Mouse (Mus musculus) liver, embryonic 11.5 days (tissue): Measurements from ENCODE around the gene N4bp1. TPM values are rescaled to one million over a fixed set of nuclear protein-coding genes. Genes with fewer than 3 reads are reported as not detected.

Experiments
- ATAC-seq: fragments of 200-750 bp; cut with Nextera tagmentation; replicated peaks from 2 replicates; pipeline ENCODE4 v1.8.0; 2017; ENCODE audit warnings: moderate number of reproducible peaks, mild to moderate bottlenecking, moderate TSS enrichment, moderate library complexity; ENCODE audit not compliant: low FRiP score
- DNase-seq: peaks from one replicate; pipeline ENCODE4 v3.0.0-alpha.2; 2017; ENCODE audit warnings: low spot score
- H3K27ac ChIP-seq: fragments of 300-500 bp; sonication (generic); 2 replicates; pipeline ENCODE4 v1.5.1; 2014; ENCODE audit warnings: mild to moderate bottlenecking, low read depth, low read length, control low read depth
- H3K27me3 ChIP-seq: fragments of 300-500 bp; sonication (generic); replicated peaks from 2 replicates; pipeline ENCODE4 v1.6.1; 2014; ENCODE audit warnings: low read length, mixed read lengths; ENCODE audit not compliant: control insufficient read depth, insufficient read depth
- H3K36me3 ChIP-seq: fragments of 300-500 bp; sonication (generic); 2 replicates; pipeline ENCODE4 v1.6.1; 2014; ENCODE audit warnings: mild to moderate bottlenecking, low read length, moderate library complexity, mixed read lengths; ENCODE audit not compliant: control insufficient read depth, insufficient read depth
- H3K4me1 ChIP-seq: fragments of 300-500 bp; sonication (generic); replicated peaks from 2 replicates; pipeline ENCODE4 v1.6.1; 2014; ENCODE audit warnings: low read length, mixed read lengths; ENCODE audit not compliant: control insufficient read depth, insufficient read depth
- H3K4me2 ChIP-seq: fragments of 300-500 bp; sonication (generic); 2 replicates; pipeline ENCODE4 v1.6.1; 2014; ENCODE audit warnings: mild to moderate bottlenecking, control low read depth, moderate library complexity
- H3K4me3 ChIP-seq: fragments of 300-500 bp; sonication (generic); 2 replicates; pipeline ENCODE4 v1.5.1; 2014; ENCODE audit warnings: low read depth, low read length, control low read depth
- H3K9ac ChIP-seq: fragments of 300-500 bp; sonication (generic); 2 replicates; pipeline ENCODE4 v1.6.1; 2014; ENCODE audit warnings: low read depth, low read length, control low read depth
- H3K9me3 ChIP-seq: fragments of 300-500 bp; sonication (generic); 2 replicates; pipeline ENCODE4 v1.6.1; 2016; ENCODE audit warnings: low read length, inconsistent platforms, mixed read lengths; ENCODE audit not compliant: control insufficient read depth
- WGBS: fragments of 180-500 bp; shearing (Covaris S2); extraction: QIAGEN DNeasy Blood & Tissue Kit; methylation state at CpG from one replicate; pipeline ENCODE4 v1.1.7; 2014; 5-methylcytosine and 5-hydroxymethylcytosine counted together
- polyA plus RNA-seq: library from polyadenylated mRNA; unstranded; fragments of >200 nt; fragmentation: Nextera tagmentation; extraction: Ambion mirVana; gene quantifications from 2 replicates; pipeline ENCODE4 v1.2.1, GENCODE M21; 2014

The N4bp1 gene
- polyA plus RNA-seq, 1 experiment from 2014 or later: 7.8 TPM

DNA sequence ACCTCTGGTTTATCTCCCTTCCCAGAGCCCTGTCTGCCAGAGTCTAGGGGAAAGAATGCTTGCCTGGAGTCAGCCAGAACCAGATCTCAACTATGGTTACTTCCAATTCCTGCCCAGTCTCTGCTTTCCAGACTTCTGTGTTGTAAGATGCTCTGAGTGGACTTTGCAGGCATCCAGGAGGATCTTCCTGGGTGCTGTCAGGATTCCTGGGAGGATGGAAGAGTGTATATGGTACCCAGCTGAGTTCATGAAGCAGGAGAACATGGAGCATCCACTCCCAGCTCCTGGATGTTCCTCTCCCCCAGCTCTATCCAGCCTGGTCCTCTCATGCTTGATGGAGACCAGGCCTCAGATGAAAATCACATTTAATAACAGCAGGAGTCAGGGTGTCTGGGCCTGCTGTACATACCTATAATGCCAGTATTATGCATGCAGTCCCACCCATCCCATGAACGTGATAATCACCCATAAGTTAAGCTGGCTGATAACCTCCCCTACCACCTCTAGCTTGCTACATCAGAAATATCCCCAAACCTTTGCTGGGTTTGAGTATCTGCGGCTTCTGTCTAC, 64.8 kb downstream of the N4bp1 start:
- H3K4me3 ChIP-seq: no peak overlapping the region
- no peaks in the 10 kb centered on the region for H3K27me3 ChIP-seq
- H3K4me2 ChIP-seq: no peak overlapping the region
- no peaks in the 10 kb centered on the region for H3K36me3 ChIP-seq
- no peak overlapping the region for H3K27ac ChIP-seq
- DNase-seq: no peak
- no peaks in the 10 kb centered on the region for H3K9me3 ChIP-seq
- no peak overlapping the region for H3K9ac ChIP-seq
- no peak for ATAC-seq
- 54% methylated on average over 2 of the region's 2 CpGs for WGBS
- peaks cover 7% of the 10 kb centered on the region; the same call in 1 of the 2 replicates for H3K4me1 ChIP-seq

DNA sequence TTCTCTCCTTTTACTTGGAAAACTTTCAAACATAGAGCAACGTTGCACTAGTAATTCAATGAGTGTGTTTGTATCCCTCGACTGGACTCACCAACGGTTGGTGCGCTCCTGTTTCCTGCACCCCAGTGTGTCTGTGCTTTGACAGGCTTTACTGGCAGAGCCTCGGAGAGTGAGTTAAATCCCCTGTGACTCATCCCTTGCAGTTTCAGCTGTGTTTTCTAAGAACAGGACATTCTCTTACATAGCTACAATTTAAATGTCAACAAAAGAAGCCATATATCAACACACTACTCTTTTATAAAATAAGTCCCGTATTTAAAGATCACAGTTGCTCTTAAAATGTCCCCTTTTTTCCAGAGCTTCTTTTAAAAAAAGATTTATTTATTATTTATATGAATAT, 65.6 kb downstream of the N4bp1 start:
- WGBS: 60% methylated on average over 6 of the region's 6 CpGs
- no peak overlapping the region for H3K9ac ChIP-seq
- H3K36me3 ChIP-seq: no peaks in the 10 kb centered on the region
- H3K27ac ChIP-seq: no peak overlapping the region
- no peak overlapping the region for H3K4me3 ChIP-seq
- ATAC-seq (no peak), DNase-seq (no peak)
- no peaks in the 10 kb centered on the region for H3K9me3 ChIP-seq
- H3K27me3 ChIP-seq: no peaks in the 10 kb centered on the region
- H3K4me2 ChIP-seq: no peak overlapping the region
- peaks cover 7% of the 10 kb centered on the region; the same call in 1 of the 2 replicates for H3K4me1 ChIP-seq

DNA sequence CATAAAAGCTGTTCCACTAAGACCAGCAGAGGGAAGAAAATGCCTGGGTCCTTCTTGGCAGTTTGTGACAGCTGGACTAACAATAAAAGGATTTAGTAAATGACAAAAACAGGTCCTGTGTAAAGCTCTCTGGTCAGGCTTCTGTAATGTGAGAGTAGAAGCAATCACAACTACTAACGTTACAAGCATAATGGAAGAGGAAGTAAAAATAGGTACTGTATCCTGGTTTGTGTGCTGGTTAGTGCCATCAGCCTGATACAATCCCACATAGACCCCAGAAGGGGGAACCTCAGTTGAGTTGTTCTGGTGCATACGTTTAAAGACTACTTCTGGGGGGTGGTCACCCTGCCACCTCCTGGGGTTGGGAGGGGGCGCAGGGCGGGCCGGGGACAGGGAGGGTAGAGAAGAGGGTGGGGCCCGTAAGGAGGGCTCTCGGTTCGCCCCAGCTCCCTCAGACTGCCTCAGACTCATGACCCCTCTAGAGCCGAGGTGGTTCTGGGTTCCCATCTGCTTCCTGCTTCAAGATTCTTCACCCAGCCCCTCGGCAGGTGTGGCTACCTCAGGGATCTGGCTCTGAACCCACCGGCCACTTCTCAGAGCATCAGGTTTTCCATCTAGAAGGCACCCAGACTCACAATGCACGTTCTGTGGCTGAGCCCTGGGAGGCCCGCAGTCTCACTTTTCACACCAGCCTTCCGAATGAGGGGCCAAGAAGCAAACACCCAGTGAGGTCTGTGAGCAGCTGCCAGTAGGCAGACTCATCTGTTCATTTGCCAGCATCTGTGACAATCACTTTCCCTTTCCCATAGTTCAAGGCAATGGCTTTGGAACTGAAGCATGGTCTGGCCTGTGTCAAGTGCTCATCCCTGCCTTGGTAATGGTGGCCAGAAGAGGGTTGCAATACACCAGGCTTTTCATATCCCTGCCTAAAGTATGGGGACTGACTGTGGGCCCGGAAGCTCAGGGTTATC, 75.8 kb downstream of the N4bp1 start:
- 73% methylated on average over 15 of the region's 15 CpGs for WGBS
- no peak for ATAC-seq
- H3K9me3 ChIP-seq: no peaks in the 10 kb centered on the region
- H3K9ac ChIP-seq: no peak overlapping the region
- no peak for DNase-seq
- no peak overlapping the region for H3K27ac ChIP-seq
- no peaks in the 10 kb centered on the region for H3K27me3 ChIP-seq
- H3K4me3 ChIP-seq: no peak overlapping the region
- no peaks in the 10 kb centered on the region for H3K4me1 ChIP-seq
- no peak overlapping the region for H3K4me2 ChIP-seq
- H3K36me3 ChIP-seq: no peaks in the 10 kb centered on the region

DNA sequence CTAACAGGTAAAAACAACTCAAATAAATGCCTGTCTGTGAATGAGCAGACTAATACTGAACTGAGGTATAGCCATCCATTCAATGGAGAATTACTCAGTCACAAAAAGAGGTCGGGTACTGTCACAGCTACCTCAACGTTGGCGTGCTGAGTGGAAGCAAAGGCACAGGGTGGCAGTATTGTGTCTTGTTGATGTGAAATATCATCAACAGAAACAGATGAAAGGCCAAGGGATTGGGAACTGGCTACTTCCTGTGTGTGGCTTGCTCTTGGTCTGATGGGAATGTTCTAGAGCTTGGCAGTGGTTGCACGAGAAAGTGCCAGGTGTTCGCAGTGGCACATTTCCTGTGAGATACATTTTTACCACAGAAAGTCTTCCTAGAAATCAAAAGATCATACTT, 76.8 kb downstream of the N4bp1 start:
- H3K27me3 ChIP-seq: no peaks in the 10 kb centered on the region
- H3K9ac ChIP-seq: no peak overlapping the region
- ATAC-seq (no peak), DNase-seq (no peak)
- 68% methylated on average over 5 of the region's 5 CpGs for WGBS
- no peaks in the 10 kb centered on the region for H3K36me3 ChIP-seq
- no peak overlapping the region for H3K4me2 ChIP-seq
- H3K27ac ChIP-seq: no peak overlapping the region
- H3K4me3 ChIP-seq: no peak overlapping the region
- no peaks in the 10 kb centered on the region for H3K4me1 ChIP-seq
- no peaks in the 10 kb centered on the region for H3K9me3 ChIP-seq

DNA sequence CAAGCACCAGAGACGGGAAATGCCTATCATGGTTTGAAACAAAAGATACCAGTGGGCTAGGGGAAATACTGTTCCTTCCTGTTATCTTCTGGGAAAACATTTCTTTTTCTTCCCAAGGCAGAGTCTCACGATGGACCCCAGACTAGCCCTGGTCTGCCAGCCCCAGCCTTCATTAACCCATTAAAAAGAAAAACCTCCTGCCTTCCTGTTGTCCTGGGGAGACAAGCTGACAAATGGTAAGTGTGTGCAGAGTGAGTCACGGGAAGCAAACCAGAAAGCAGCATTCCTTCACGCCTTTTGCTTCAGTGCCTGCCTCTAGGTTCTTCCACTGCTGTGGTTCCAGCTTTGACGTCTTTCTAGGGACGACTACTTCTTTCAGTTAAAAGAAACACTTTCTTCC, 83.1 kb downstream of the N4bp1 start:
- H3K9me3 ChIP-seq: no peaks in the 10 kb centered on the region
- H3K4me1 ChIP-seq: no peaks in the 10 kb centered on the region
- no peak overlapping the region for H3K4me2 ChIP-seq
- no peaks in the 10 kb centered on the region for H3K36me3 ChIP-seq
- H3K27ac ChIP-seq: no peak overlapping the region
- no peaks in the 10 kb centered on the region for H3K27me3 ChIP-seq
- H3K4me3 ChIP-seq: no peak overlapping the region
- H3K9ac ChIP-seq: no peak overlapping the region
- 23% methylated on average over 6 of the region's 6 CpGs for WGBS
- ATAC-seq (no peak), DNase-seq (no peak)

DNA sequence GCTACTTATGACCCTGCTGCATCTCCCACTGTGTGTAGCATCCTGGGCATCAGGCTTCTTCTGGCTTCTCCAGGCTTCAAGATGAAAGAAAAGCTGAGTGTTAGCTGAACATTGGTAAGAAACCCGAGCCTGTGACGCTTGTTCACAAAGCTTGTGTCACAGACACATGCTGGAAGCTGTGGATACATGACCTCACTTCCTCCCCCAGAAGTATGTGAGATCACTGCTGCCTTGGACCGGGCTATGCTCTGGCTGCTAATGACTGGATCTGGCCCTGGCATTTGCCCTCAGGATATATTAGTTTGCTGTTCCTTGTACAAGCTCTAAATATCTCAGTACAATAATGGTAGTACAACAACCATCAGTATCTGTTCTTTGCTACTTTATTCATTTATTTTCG, 84.1 kb downstream of the N4bp1 start:
- Histone ChIP-seq H3K4me1 (no peaks in the 10 kb centered on the region), H3K4me3 (no peak overlapping the region), H3K9ac (no peak overlapping the region), H3K36me3 (no peaks in the 10 kb centered on the region), H3K4me2 (no peak overlapping the region), H3K27ac (no peak overlapping the region), H3K27me3 (no peaks in the 10 kb centered on the region), H3K9me3 (no peaks in the 10 kb centered on the region)
- DNase-seq: no peak
- WGBS: 49% methylated on average over 4 of the region's 4 CpGs
- ATAC-seq: no peak

DNA sequence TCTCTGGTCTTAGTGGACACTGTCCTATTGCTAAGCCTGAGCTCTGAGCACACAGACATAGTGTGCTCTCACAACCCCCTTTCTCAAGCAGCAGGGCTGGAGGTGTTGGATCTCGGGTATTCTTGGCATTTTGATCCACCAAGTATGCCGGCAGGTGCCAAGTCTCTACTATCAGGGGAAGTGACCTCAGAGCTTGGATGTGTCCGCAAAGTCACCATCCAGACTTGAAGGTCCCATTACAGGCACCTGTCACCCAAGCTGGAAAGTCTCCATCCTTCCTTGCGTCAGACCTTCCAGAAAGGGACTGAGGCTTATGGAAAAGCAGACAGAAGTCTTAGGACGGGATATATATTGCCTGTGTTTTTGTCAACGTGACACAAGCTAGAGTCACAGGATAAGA, 86.9 kb downstream of the N4bp1 start:
- no peaks in the 10 kb centered on the region for H3K36me3 ChIP-seq
- DNase-seq (no peak), ATAC-seq (no peak)
- H3K4me1 ChIP-seq: no peaks in the 10 kb centered on the region
- no peaks in the 10 kb centered on the region for H3K9me3 ChIP-seq
- H3K4me2 ChIP-seq: no peak overlapping the region
- no peaks in the 10 kb centered on the region for H3K27me3 ChIP-seq
- no peak overlapping the region for H3K27ac ChIP-seq
- no peak overlapping the region for H3K4me3 ChIP-seq
- no peak overlapping the region for H3K9ac ChIP-seq
- WGBS: 84% methylated on average over 6 of the region's 6 CpGs

DNA sequence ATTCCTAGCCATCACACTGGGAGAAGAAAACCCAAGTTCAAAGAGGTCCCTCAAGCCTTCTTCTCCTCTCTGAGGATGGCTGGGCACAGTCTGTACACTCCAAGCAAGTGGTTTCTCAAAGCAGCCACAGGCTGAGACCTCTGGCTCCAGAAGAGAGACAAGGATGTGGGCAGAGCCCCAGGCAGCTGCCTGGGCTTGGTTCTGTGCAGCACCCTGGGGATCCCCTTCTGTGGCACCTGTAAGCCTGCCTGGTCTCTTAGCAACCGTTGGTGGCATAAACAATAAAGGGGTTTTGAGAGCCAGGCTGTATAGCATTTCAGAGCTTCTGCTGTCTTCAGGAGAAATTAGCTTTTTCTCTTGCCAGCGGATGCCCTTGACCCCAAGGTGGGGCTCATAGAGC, 87.4 kb downstream of the N4bp1 start:
- H3K4me1 ChIP-seq: no peaks in the 10 kb centered on the region
- DNase-seq (no peak), ATAC-seq (no peak)
- no peak overlapping the region for H3K9ac ChIP-seq
- H3K4me2 ChIP-seq: no peak overlapping the region
- H3K27me3 ChIP-seq: no peaks in the 10 kb centered on the region
- no peaks in the 10 kb centered on the region for H3K9me3 ChIP-seq
- H3K27ac ChIP-seq: no peak overlapping the region
- no peaks in the 10 kb centered on the region for H3K36me3 ChIP-seq
- no peak overlapping the region for H3K4me3 ChIP-seq
- 81% methylated on average over 2 of the region's 2 CpGs for WGBS

DNA sequence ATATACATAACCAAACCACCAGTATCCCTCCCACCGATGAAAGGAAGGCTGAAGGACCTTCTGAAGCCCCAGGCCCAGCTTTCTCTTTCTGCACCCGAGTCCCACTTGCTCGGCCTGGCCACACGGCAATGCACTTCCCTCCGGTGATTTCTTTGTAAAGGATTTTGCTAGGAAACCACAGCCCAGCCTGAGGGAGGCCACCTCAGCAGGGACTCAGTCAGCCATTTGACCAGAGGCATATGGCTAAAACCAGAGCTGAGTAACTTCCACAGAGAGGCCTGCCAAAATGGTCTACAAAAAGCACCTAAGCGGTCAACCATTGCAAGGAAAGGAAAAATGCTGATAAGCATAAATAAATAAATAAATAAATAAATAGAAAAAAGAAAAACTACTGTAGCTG, 90.3 kb downstream of the N4bp1 start:
- Histone ChIP-seq H3K9me3 (no peaks in the 10 kb centered on the region), H3K27ac (no peak overlapping the region), H3K36me3 (no peaks in the 10 kb centered on the region), H3K9ac (no peak overlapping the region), H3K4me2 (no peak overlapping the region), H3K4me1 (no peaks in the 10 kb centered on the region), H3K4me3 (no peak overlapping the region), H3K27me3 (no peaks in the 10 kb centered on the region)
- DNase-seq (no peak), ATAC-seq (no peak)
- 35% methylated on average over 6 of the region's 6 CpGs for WGBS
